Mouse (Mus musculus): ENCODE results near the gene 4930564D02Rik. TPM values are rescaled to one million over a fixed set of nuclear protein-coding genes. Genes with fewer than 3 reads are reported as not detected.
A peak's percentile ranks its signal among the peaks of the same experiment; 100 is the strongest.

Gene 4930564D02Rik
- polyA plus RNA-seq, 1 experiment, result not detected

- no peak for DNase-seq (ENCODE audit: extremely low spot score in 1 of 2, low spot score in 1 of 2)
Measured at GRCm38 (mm10) chr3:105099526-105100269, 33.1 kb downstream of the 4930564D02Rik start.

DNA sequence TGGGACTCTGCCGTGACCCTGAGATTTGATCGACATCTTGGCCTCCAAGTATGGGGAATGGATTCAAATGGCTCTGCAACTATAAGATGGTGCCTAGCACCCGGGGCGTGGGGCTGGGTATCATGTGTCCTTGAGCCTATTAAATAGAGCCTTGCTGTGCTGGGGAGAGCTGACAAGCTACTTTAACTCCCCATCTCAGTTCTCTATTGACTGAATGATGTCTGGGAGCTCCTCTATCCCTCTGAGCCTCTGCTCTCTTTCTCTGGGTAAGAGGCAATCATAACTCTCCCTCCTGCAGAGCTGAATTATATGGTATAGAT lies 33.6 kb downstream of the 4930564D02Rik start:
- DNase-seq (ENCODE audit: extremely low spot score in 1 of 2, low spot score in 1 of 2), result no peak

GRCm38 (mm10) chr3:105105827-105106226 lies 39.2 kb downstream of the 4930564D02Rik start:
- DNase-seq (ENCODE audit: extremely low spot score in 1 of 2, low spot score in 1 of 2), result peak; percentile 12 to 36

- no peak for DNase-seq (ENCODE audit: extremely low spot score in 1 of 2, low spot score in 1 of 2)
Measured at GRCm38 (mm10) chr3:105113859-105114258, 47.2 kb downstream of the 4930564D02Rik start.

GRCm38 (mm10) chr3:105114269-105114668 lies 47.6 kb downstream of the 4930564D02Rik start:
- peak; percentile 55 to 92 for DNase-seq (ENCODE audit: extremely low spot score in 1 of 2, low spot score in 1 of 2)

GRCm38 (mm10) chr3:105116596-105116995 lies 50.0 kb downstream of the 4930564D02Rik start:
- DNase-seq (ENCODE audit: extremely low spot score in 1 of 2, low spot score in 1 of 2), result no peak

DNA sequence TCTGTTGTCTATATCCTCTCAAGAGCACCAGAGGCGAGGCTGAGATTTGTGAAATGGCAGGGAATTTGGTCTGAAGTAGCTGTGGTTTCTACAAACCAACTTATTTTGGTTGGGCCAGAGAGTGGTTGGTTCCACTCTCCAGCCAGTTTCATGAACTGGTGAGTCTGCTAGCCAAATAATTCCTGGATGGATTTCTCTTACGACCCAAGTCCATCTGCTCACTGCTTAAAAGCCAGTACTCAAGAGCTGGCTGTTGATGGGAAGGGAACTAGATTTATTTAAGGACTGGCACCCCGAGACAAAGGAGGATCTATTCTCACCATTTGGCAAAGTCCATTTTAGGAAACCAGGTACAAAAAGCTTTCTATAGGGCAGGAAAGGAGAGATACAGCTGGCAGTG lies 57.1 kb downstream of the 4930564D02Rik start:
- DNase-seq (ENCODE audit: extremely low spot score in 1 of 2, low spot score in 1 of 2), result no peak

DNA sequence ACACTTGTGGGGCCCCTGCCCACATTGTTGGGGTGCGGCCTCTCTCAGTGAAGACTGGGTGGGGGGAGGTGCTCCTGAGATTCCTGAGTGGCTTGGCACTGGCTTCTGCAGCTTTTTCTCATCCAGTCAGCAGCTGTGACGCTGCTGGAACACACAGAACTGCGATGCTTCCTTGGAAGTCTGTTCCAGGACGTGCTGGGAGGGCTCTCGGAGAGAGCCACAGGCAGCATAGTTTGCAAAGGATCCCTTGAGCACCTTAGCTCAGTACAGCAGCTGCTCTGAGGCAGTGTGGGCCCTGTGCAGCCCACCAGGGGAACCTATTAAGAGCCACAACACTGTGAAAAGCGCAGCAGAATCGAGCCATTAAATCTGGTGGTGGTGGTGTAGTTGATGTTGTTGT lies 61.2 kb downstream of the 4930564D02Rik start:
- no peak for DNase-seq (ENCODE audit: extremely low spot score in 1 of 2, low spot score in 1 of 2)

Other genes with a start within 250 kb of the 4930564D02Rik start
- 15.0 TPM in 2 replicates for gene Mov10, start 248.3 kb upstream of the 4930564D02Rik start, polyA plus RNA-seq (2012; rRNA removed)
- 12.3 and 15.2 TPM in 2 replicates for gene St7l, start 202.8 kb upstream of the 4930564D02Rik start, polyA plus RNA-seq (2012; rRNA removed)
- gene Capza1, start 202.3 kb upstream of the 4930564D02Rik start, polyA plus RNA-seq (2012; rRNA removed), result 33.5 and 35.0 TPM in 2 replicates
- gene Wnt2b, start 104.9 kb upstream of the 4930564D02Rik start, polyA plus RNA-seq (2012; rRNA removed), result 0.40 and 0.58 TPM in 2 replicates
- 9.3 and 10.3 TPM in 2 replicates for gene Cttnbp2nl, start 13.7 kb upstream of the 4930564D02Rik start, polyA plus RNA-seq (2012; rRNA removed)

Data from frontal cortex, adult 2 months (tissue).